Mouse (Mus musculus): ENCODE measurements around the gene Atp5mpl.
A peak's percentile ranks its signal among the peaks of the same experiment; 100 is the strongest.
"Not testable (repeated sequence)": the region's sequence is repeated elsewhere in the genome, so short reads cannot be mapped to it uniquely, and the experiment has no call there.

Gene Atp5mpl

DNA sequence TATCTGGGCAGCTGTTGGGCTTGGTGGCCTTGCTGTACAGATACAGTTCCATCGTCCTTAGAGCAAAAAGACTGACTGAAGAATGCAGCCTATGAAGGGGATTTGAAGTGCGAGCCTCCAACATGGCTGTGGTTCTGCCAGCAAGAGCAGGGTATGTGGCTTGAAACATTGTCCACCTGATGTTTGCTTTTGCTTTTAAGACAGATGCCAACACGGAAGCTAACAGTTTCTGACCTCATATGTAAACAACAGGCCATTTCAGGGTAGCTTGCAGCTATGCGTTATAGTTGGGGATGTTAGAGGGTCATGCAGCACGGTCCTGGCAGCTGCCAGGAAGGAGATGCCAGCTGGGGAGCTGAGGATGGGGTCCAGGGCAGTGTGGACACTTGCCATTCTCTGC lies 16.3 kb downstream of the Atp5mpl start:
- DNase-seq (ENCODE audit: low spot score): no peak

DNA sequence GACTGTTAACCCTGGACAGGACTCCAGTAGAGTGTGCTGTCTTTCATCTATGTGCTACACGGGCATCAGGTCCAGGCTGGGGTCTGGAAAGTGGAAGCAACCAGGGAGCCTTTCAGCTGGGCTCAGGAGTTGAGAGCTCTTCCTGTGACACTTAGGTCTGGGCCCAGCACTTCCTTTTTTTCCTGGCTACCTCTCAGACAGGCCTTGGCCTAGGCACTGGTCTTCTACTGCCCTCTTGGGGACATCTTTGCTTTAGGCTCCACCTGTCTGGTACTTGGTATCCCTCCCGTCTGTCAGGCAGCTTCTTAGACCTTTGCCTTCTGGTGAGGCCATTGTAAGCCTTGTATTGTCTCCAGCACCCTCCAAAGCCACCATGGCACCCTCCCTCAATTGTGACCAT lies 20.1 kb downstream of the Atp5mpl start:
- DNase-seq (ENCODE audit: low spot score): peak; percentile 66

DNA sequence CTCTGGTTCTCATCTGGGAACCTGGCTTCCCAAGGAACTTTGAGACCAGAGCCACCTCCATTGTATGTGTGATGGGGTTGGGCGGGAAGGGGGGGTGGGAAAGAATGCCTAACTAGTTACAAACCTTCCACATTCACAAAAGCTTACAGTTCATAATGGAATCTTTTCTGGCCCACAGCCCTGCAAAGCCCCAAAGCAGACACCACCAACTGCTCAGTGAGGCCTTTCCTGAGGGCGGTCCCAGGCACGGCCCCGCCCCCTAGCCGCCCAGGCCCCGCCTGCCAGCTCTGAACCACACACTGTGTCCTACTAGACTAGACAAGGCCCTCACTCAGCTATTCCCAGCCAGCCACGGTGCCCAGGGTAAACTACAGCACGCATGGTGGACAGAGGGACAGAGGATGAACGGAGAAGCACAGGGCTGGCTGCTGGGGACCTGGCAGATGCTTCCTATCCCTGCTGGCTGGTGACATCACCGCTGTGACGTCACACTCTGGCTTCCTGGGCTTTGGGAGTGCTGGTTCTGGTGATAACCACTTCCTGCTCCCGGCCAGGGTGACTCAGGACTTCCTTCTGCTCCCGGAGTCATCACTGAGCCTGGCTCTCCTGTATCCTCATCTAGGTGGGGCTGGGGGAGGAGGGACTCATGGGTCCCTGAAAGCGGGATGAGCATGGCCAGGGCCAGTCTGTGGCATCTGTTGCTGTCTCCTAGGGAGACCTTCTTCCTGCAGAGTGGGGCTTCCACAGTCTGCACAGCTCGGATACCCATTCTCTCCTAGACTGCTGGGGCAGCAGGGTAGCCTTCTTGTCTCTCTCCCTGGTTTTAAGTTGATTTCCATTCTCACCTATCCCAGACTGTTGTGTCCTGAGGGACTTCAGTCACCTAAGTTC lies 20.8 kb downstream of the Atp5mpl start:
- DNase-seq (ENCODE audit: low spot score): not testable (repeated sequence)

DNA sequence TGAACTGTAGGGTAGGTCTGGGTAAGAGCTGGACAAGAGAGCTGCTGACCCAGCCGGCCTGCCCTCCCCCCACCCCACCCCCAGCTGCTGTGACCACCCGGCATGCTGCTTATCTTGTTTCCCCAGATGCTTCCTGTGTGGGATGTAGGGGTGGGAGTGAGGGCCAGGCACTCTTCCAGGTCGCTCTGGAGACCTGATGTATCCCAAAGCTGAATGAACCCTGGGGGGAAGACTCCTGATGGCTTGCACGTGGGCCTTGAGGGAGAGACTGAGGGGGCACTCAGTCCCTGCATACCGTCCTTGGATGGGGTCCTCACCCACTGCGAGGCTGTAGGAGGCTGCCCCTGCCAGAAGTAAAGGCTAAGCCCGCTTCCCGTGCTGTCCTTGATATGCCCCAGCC lies 21.7 kb downstream of the Atp5mpl start:
- peak; percentile 76 for DNase-seq (ENCODE audit: low spot score)

DNA sequence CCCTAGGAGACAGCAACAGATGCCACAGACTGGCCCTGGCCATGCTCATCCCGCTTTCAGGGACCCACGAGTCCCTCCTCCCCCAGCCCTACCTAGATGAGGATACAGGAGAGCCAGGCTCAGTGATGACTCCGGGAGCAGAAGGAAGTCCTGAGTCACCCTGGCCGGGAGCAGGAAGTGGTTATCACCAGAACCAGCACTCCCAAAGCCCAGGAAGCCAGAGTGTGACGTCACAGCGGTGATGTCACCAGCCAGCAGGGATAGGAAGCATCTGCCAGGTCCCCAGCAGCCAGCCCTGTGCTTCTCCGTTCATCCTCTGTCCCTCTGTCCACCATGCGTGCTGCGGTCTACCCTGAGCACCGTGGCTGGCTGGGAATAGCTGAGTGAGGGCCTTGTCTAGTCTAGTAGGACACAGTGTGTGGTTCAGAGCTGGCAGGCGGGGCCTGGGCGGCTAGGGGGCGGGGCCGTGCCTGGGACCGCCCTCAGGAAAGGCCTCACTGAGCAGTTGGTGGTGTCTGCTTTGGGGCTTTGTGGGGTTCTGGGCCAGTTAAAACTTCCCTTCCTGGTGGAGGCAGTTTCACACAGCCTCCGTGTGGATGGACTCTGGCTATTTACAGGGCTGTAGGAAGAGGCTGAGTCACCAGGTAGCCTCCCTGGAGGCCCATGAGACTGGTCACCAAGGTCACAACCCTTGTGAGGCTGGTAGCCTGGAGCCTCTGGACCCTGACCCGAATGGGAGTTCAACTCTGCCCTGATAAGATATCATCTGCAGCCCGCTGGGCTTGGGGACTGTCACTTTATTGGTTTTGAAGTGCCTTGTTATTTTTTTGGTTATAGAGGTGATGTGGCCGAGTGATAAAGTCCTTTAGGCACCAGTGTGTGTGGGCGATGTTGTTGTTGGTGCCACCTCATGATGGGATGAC lies 22.5 kb downstream of the Atp5mpl start:
- DNase-seq (ENCODE audit: low spot score): not testable (repeated sequence)

DNA sequence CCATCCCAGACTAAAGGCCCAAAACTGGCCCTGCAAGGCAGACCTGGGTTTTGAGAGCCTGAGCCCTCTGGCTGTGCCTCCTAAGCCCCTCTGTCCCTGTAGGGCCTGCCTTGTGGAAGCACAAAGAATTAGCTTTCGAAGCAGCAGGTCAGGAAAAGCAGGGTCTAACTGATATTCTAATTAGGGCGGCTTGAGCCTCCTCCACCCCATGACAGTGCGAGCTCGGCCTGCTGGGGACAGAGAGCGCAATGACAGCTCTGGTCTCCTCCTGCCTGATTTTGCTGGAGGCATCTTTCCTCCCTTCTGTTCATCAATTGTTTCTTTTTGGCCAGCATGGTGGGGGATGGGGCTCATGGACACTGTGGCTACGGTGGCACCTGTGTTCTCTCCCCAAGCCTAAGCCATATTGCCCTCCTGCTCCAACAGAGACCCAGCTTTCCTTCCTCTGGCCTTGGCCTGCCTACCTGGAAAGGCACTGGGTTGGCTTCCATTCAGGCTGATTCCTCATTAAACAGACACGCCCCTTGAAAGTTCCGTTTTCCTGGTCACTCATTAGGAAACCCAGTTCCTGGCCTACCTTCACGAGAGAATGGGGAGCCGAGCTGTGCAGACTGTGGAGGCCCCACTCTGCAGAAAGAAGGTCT lies 23.2 kb downstream of the Atp5mpl start:
- DNase-seq (ENCODE audit: low spot score): no peak

DNA sequence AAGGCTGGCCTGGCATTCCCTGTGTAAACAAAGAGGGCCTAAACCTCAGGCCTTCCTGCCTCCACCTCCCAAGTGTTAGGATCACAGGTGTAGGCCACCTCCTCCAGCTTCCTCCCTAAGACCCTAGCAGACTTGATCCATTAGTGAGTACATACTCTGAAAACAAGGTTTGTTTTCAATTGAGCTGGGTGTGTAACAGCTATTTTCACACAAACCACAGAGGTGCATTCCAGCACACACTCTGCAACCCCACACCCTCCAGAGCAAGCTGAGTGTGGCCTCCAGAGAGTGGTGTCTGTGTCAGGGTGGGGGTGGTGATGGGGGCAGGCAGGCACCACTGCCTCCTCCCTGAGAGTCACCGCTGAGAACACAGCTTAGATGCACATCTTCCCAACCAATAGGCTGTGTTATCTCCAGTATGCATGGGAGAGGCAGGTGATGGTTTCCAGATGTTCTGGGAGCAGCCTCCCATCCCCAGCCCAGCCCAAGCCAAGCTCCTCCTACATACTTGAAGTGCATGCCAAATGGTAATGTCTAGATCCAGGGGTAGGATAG lies 28.1 kb downstream of the Atp5mpl start:
- DNase-seq (ENCODE audit: low spot score): no peak

DNA sequence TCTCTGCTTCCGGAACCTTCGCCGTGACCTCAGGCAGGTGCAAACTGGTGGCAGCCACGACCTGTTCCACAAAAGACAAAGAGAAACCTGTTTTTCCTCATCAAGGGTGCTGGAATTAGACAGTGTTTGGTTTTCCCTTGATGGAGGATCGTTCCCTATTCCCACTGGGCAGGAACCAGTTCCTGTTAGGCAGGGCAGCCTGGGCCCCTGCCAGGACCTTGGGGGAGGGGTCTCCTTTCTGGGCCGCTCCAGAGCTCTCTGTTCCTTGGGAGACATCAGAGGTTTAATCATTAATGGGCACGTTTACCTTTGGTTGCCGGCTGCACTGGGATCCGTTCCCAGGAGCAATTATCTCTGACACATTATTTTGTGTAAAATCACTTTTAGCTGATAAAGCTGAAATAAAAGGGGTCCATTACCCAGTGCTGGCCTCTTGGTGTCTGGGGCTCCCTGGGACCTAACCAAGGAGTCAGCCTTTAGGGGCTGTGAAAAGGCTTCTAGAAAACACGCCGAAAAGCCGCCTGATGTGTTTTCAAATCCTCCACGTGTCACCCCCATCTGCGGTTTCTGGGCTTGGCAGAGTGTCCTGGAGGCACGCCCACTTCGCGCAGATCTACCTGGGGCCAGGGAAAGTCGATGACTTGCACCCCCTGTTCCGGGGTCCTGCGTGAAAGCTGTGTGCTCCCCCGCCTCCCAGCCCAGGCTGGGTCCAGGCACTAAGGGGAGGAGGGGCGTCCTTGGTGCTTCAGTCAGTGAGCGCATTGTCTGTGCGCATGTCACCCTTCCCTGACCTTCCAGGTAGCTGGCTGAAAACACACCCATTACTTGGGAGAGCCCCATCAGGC lies 29.8 kb downstream of the Atp5mpl start:
- peak; percentile 83 for DNase-seq (ENCODE audit: low spot score)

DNA sequence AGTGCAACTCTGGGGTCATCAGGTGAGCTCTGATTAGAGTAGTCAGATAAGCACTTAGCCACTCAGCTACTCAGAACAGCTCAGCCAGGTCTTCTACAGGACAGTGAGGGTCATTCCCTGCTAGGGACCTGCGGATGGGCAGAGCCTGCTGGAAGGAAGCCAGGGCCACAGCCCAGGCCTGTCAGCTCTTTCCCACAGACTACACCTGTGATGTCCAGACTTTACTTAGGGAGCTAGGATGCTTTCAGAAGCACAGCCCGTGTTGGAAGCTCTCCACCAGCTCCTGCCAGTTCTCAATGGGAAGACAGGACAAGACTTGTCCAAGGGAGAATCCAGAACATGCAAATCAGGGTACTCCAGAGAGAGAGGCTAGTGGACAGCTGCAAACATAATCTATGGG lies 32.8 kb downstream of the Atp5mpl start:
- no peak for DNase-seq (ENCODE audit: low spot score)

DNA sequence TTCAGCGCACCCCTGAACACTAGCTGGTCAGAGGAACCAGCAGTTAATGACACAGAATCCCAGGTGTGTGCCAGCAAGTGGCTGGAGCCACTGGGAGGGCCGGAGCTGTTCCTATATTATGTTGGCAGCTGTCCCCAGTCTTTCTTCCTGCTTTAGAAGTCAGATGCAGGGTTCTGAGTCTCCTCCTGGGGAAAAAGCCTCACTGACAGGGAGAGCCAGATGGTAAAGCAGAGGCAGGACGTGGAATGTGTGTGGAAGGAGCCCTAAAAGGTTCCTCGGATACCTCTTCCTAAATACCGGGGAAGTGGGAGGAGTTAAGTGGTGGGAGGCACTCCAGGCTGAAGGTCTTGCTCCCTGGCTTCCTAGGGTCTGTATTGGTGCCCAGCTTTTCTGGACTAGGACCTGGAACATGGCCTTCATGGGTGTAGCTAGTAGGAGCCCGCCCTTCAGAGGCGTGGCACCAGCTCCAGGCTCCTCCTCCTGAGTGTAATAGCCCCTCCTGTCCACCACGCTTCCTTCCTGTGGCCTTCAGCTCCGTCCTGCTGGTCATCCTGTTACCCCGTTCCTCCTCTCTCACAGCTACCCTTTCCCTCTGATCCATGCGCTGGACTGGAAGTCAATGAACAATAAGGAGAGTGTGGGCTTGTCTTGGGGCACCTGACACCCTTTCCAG lies 33.6 kb downstream of the Atp5mpl start:
- DNase-seq (ENCODE audit: low spot score): peak; percentile 73

DNA sequence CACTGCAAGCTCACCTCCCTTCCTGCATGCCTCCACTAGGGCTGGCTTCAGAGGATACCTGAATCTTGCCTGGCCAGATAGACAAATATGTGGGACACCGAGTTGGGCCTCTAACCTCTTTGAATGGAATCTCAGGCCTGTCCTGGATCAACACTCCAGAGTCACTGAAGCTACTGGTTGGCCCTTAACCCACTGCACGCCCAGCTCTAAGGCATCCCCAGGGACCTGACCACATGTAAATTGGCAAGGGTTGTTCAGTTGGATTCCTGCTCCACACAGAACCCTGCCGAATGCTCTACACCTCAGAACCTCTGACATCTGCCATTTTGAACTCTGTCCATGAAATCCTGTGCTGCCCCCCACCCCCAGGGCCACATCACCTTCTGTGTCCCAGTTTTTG lies 34.3 kb downstream of the Atp5mpl start:
- no peak for DNase-seq (ENCODE audit: low spot score)

DNA sequence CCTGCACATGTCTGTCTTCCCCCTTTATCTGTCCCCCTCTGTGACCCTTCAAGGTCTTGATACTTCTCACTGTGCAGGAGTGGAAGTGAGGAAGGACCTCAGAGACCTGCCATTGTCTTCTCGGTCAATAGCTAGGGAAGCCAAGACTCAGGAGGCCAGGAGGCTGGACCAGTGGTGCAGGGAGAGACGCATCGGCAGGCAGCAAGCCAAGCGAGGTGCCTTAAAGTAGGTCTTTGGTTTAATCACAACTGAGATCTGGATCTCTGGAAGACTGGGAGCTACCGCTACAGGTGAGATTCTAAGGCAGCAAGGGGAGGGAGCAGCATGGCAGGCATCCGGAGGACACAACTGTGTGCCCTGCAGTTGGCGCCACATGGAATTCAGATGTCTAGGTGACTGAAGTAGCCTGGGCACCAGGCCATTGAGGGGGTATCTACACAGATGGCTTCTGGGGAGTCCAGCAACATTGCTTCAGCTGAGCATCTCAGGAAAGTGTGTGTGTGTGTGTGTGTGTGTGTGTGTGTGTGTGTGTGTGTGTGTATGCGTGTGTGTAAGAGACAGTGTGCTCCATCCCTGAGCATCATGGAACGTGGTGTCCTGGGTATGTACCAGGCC lies 35.3 kb downstream of the Atp5mpl start:
- DNase-seq (ENCODE audit: low spot score): no peak

DNA sequence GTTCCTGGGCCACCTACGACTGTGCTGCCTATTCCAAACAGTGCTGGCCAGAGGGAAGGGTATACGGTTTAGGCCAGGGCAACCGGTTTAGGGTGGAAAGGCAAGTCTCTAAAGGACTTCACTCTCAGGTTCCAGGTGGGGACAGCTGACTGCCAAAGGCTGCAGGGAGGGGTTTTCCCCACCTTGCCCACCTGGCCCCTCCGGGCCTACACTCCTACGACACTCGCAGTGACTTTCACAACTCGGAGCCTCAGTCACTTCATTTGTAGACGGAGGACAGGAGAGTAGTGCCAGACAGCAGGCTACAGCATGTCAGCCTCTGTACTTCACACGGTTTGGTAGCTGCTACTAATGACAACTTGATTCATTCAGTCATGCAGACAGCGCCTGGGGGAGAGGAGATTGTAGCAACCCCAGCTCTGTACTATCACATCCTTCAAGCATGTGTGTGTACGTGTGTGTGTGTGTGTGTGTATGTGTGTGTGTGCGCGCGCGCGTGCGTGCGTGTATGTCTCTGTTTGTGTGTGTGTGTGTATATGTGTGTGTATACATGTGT lies 38.3 kb downstream of the Atp5mpl start:
- DNase-seq (ENCODE audit: low spot score): no peak

DNA sequence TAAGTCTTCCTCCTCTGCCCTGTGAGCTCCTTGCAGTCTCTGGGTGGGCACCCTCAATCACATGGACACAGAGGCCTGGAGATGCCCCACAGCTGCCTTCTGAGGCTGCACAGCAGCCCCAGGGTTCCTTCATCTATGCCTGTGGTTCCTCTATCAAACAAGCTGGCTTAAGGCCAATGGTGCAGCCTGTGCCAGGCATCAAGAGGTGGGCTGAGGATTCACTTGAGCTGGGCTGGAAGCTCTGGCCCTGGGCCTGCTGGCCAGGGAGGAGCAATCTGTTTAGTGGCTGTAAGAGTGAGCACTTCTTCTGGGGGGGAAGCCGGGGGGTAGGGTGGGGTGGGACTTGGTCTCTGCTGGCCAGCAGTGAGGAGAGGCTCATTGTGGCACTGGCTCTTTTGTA lies 39.4 kb downstream of the Atp5mpl start:
- no peak for DNase-seq (ENCODE audit: low spot score)

DNA sequence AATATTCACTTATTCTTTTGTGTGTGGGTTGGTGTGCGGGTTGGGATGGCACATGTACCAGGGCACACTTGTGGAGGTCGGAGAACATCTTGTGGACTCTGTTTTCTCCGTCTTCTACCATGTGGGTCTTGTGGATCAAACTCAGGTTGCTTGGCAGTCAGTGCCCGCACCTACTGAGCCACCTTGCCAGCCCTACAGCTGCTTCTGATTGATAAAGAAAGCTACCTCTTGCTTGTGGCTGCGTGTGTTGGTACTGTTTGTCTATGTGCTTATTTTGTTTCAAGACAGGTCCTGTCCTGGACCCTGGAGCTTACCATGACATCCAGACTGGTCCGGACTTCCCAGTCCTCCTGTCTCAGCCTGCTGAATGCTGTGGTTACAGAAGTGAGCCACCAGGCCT lies 43.7 kb downstream of the Atp5mpl start:
- no peak for DNase-seq (ENCODE audit: low spot score)

DNA sequence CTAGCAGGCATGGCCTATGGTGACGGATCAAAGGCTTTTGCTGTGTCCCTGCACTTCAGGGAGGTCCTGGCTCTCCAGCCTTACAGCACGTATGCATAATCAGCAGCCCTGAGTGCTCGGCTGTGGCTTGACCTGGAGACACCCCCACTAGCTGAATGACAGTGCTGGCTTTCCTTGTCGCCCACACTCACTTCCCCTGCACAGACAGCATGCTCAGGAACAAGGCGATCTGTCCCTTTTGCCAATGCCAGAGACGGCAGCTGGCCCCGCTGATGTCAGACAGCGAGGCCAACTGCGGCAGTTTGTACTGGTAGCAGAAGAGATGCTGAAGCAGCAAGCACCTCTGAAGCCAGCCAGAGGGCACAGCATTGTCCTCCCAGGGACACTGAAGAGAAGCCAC lies 46.7 kb downstream of the Atp5mpl start:
- no peak for DNase-seq (ENCODE audit: low spot score)

DNA sequence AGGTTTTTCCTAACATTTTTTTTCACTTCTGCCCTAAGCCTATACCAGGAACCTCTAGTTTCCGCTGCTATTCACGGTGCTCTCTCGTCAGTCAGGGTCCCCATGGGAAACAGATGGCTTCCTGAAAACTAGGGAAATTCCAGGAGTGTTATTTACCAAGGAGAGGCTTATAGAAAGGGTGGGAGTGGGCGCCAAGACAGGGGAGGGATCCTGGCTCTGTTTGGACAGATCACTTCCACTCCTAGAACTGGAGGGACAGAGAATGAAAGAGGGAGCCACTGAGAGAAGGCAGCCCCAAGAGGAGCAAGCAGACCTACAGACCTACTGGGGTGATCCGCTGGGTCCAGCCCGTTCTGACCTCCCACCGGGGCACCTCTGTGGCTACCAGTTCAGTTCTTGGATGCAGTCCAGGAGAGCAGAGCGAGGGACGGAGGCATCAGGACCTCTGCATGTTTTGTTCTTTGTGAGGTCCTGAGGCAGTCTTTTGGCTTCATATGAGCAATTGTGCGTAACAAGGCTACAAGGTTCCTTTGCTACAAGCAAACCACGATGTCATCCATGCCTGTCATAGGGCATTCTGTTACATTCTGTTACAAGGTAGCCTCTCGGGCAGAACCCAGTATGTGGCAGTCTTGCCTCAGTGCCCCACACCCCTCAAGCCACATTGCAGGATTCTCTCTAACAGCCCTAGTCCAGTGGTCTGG lies 50.1 kb downstream of the Atp5mpl start:
- no peak for DNase-seq (ENCODE audit: low spot score)

DNA sequence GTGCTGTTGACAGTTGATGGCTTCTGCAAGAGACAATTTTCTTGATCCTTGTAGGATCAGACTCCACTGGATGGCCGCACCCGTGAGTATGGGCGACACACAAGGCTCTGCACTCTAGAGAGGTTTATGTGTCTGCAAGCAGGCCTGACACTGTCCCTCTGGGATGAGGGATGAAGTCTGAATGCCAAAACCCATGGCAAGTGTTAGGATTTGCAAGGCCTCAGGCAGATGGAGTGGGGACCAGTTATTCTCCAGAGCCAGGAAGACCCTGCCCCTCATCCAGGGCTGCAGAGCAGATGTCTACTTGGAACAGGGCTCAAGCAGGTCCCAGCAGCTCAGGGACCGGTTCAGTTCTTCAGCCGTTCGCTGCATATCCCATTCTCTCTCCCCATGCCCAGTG lies 51.0 kb downstream of the Atp5mpl start:
- no peak for DNase-seq (ENCODE audit: low spot score)

DNA sequence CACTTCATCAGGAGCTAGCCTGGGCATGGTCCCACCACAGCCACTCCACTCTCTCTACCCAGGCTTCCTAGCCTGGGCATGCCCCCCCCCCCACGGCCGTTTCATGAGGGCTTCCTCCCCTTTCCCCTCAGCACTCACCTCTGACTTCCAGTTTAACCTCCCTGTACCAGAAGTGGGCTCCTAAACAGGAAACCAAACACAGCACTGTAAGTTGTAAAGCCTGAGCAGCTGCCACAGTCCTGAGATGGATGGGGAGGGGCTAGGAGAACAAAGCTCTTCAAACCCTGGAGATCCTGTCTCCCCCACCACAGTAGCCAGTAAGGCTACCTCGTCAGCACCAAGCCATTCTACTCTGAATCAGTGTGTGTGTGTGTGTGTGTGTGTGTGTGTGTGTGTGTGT lies 52.7 kb downstream of the Atp5mpl start:
- DNase-seq (ENCODE audit: low spot score): no peak

Measured in testis, postnatal 10 days (tissue).